Mouse (Mus musculus) monocyte, adult 5-6 weeks (primary cell): Measurements from ENCODE around the gene Znhit3. TPM values are rescaled to one million over a fixed set of nuclear protein-coding genes. Genes with fewer than 3 reads are reported as not detected.

ENCODE experiments used
- ATAC-seq: fragments of 153-309, 156-312 bp; replicated peaks from 2 replicates; pipeline ENCODE4 v1.8.0; 2017; ENCODE audit warnings: mild to moderate bottlenecking; ENCODE audit not compliant: low TSS enrichment, insufficient number of reproducible peaks, severe bottlenecking, poor library complexity, low FRiP score
- total RNA-seq: library from RNA; stranded (forward); fragments of 200-1000, 200-491, 200-594 nt; gene quantifications from 3 replicates; pipeline ENCODE4 v1.2.3, GENCODE M21; 2017

Gene Znhit3
- 8.6 to 18.2 TPM (median 17.8 TPM) in 3 replicates for total RNA-seq

DNA sequence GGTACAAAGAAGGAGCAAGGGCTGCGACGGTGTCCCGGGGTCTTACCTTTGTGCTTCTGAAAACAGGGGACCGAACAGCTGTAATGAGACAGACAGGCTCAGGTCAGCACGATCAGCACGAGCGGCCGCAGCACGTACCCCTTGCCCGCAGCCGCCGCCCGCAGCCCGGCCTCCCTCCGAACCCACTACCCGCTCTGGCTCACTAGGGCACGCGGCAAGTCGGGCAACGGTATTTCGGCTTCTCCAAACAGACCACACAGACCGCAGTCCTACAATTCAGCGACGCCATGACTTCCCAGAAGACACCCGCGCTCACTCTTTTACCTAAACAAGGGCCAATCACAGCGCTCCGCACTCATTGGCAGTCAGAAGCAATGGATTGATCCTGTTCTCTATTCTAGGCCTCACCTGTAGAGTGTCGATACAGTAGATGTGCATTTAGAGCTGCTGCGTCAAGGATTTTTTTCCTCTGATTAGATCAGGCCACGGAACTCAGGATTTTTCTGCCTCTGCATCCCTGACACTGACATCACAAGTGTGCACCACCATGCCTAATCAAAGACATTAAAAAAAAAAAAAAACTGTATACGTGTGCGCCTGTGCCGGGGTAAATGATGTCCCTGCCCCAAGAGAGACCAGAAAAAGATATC, at the start of gene Znhit3:
Gene Znhit3 (minus strand): TSS at position 314 of the 650 bp plus-strand sequence.
- peak; percentile 95 for ATAC-seq

DNA sequence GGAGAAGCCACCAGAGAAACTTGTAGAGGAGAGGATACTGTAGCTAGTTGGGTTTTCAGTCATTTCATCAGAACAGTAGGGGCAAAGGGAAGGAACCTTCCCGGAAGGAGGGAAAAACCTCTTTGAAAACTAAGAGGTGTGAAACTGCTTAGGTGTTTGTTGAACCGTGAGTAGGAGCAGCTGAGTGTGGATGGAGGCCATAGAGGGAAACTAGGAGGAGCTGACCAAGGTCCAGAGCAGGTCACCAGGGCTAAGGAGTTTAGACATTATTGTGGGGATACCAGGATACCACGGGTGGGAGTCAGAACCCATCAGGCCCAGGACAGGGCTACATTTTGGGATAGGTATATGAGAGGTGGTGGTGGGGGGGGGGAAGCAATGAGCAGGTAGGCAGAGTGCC, 47.4 kb upstream of the Znhit3 start:
- no peak for ATAC-seq

DNA sequence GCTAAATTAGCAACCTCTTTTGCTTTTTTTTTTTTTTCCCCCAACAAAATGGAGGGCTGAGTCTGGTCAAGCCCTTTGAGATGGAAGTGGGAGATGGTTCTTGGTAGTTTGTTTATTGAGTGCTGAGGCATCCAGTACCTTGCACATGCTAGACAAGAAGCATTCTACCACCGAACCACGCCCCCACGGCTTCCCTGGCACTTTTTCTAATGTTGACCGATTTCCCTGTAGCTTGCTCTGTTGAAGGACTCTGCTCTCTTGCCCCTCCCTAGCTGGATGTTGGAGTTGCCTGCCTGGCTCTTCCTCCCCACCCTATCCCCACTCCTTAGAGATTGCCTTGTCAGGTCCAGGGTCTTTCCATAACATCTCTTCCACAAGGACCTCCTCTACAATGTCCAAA, 46.4 kb upstream of the Znhit3 start:
- no peak for ATAC-seq

DNA sequence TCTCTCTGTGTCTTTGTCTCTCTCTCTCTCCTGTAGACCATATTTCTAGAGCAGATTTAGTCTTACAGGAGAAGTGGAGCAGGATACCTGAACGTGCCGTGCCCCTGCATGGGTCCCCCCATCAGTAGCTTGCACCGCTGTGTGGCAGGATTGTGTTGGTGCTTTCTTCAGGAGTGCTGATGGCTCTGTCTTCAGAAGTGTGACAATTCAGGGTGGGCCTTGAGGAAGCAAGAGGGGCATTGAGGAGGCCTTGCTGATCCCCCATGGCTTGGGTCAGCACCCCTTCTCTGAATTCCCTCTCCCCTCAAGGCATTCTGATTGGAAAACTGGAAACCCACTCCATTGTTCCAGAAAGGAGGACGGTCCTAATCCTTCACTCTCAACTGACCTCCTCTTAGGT, 45.4 kb upstream of the Znhit3 start:
- no peak for ATAC-seq

DNA sequence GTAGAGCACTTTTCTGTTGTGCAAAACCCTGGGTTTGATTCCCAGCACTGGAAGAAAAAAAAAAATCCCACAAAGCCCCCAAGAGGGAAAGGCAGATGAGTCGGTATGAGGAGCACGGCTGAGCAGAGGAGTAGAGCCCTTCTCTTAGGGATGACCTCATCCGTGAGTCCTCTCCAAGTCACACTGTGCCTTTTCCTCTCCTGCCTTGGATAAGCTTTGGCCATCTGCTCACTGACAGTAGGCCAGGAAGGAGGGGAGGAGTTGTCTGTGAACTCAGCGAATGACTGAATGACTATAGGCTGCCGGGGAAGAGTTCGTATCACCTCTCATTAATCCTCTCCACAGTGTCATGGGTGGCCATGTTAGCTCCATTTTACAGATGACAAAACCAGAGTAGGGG, 44.6 kb upstream of the Znhit3 start:
- ATAC-seq: no peak

DNA sequence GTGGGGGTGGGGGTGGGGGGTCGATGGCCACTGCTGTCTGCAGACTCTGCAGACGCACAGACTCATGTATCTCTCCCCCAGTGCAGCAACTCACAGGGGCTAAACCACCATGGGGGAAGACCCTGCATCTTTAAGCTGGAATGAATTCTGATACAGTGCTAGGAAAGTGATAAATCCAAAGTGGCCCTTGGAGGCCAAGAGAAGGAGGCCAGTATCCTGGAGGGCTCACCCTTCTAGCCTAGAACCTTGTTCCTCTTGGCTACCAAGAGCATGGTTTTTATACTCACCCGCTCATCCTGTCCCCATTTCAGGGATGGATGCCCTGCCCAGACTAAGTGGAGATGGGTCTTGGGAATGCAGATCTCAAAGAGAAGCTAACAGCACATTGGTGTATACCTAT, 44.1 kb upstream of the Znhit3 start:
- no peak for ATAC-seq

DNA sequence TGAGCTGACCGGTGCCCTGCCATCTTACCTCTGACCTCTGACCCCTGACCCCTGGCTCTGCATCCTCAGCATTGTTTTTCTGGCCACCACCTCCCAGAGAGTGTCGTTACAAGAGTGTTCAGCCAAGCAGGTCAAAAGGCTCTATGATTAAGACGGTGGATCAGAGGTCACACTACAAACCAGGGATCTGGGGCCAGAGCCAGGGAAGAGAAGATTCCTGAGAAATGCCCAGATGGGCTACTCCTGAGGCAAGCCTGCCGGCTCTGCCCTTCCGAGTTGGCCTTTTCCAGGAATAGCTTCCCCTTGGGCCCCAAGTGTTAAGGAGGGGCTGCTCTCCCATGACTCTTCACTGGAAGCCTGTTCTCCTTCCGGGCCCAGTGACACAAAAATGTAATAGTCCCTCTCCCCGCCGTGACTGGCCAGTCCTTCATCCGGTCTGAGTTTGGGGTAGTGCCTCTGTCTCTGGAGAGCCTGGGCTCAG, 43.6 kb upstream of the Znhit3 start:
- ATAC-seq: no peak

DNA sequence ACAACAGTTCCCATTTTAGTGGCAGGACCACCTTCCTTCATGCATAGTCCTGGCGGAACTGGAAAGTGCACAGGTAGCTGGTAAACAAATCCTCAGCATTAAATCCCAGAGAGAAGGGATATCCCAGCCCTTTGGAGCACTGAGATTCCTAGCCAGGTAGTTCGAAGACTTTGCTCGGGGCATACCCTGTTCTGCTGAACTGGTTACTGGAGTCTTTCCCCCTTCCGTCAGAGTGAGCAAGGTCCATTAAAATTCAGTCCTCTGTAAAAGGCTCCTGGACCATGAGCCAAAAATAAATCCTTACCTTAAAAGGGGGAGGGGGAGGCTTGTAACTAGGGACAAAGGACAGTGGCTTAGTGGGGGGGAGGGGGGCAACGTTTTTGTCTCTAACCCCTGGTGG, 43.0 kb upstream of the Znhit3 start:
- no peak for ATAC-seq

DNA sequence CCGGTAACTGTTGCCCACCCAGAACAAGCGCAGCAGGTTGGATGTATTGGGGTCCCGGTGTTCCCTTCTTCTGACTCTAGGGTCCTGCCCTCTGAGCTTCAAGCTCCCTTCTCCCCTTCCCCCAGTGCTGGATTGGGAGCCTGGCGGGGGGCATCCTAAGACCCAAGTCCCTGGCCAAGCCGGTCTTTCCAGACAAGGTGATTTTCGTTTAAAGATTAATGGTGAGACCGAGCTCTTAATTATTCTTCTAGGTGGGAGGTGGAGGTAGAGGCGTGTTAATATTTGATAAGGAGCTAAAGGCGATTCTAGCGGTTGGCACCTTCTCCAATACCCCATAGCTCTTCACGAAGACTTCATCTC, 42.1 kb upstream of the Znhit3 start:
- ATAC-seq: no peak

DNA sequence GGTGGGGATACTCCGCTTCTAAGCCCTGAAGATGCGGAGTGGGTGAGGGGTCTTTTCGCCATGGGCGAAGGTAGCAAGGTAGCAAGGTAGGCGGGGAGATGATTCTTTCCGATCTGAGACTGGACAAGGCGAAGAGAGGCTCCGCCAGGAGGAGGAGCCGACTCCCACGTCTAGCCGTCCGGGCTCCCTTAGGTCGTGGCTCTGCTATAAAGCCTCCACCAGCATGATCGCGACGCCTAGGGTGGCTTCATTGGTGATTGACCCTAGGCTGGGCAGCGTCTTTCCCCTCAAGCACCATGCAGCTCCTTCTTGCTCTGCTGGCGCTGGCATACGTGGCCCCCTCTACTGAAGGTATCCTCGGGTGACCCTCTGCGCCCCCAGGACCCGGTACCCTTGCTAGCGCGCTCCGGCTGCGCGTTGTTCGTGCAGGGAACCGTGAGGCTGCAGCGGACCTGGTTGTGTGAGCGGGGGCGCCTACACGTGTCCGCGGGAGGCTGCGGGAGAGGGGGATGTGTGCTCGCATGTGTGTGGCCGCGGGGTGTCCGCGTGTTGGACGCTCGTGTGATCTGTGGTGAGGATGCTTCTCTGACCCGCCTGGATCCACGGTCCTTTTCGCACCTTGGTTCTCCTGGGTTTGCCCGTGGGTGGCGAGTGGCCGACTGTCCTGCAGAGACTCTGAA, 41.6 kb upstream of the Znhit3 start, which contains the start of gene Car4:
Gene Car4 (plus strand): TSS at position 196 of the 680 bp plus-strand sequence.
- no peak; the same call in 1 of the 2 replicates for ATAC-seq

DNA sequence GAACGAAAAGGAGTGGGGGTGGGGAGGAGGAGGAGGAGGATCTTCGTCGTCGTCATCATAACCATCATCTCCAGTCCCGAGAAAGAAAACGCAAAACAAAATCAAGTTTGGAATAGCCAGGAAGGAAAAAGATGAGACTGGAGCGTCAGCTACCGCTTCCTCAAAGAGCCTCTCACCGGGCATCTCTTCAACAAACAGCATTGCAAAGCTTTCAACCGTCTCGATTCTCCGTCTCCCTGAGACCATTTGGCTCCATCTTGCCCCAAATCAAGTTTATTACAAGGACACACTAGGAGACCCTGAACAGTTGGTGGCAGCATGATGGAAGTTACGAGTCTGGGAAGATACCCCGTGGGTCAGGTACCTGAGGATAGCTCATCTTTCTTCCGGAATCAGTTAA, 41.0 kb upstream of the Znhit3 start:
- no peak for ATAC-seq

DNA sequence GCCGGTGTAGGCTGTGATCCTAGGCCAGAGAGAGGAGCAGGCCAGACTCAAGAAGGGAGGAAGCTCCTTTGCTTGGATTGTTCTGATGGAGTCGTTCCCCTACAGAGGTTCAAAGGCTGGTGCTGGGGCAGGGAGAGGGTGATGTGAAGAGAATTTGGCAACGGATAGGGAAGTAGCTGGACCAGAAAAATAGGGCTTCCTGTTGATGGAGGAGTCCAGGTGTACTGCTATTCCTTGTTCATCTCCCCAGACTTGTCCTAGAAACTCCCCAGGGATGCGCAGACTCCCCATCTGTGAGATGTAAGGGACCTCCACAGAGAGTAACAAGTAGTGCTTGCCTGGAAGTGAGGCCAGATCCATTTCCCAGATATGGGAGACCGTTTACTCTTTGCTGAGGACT, 40.2 kb upstream of the Znhit3 start:
- no peak for ATAC-seq

DNA sequence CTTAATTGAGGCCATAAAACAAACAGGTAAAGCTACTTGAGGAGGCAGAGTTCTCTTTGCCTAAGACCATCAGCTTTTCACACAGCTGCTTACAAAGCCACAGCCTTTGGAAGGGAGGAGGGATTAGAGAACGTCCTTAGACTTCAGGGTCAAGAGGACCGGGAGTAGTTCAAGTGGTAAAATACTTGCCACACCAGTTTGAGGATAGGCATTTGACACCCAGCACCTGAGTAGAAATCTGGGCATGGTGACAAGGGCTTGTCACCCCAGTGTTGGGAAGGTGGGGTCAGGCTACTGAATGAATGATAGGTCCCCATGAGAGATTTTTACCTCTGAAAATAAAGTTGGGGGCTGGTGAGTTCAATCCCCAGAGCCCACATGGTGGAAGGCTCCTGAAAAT, 36.4 kb upstream of the Znhit3 start:
- no peak for ATAC-seq

DNA sequence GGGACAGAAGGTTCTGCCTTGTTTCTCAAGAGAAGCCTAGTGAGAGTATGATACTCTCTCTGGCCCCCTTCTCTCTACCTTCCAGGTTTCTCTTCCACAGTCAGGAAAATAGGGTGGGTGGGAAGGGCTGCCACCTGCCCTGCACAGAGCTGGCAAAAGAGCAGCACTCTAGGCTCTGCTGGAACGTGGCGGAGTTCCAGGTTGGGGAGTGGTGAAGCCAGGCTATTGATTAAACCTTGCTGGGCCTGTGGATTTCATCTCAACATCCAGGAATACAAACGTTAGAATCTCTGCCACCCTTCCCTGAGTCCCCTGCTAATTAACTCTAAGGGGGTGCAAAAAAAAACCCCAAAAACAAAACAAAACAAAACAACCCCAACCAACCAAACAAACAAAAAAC, 32.4 kb upstream of the Znhit3 start:
- no peak for ATAC-seq

DNA sequence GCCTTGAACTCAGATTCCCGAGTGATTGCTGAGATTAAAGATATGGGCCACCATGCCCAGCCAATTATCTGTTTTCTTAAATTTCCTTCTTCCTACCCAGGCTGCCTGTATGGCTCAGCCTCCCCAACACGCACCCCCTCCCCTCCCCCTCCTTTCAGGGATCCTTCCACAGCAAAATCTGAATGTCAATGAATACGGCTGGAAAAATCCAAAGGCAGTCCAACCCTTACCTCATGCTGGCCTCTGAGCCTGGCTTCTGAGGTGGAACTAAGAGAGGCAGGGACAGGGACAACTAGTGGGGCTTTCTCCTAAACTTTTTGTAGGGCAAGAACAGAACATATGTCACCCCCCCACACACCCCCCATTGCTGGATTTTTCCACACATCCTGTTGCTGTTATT, 31.9 kb upstream of the Znhit3 start:
- no peak for ATAC-seq

DNA sequence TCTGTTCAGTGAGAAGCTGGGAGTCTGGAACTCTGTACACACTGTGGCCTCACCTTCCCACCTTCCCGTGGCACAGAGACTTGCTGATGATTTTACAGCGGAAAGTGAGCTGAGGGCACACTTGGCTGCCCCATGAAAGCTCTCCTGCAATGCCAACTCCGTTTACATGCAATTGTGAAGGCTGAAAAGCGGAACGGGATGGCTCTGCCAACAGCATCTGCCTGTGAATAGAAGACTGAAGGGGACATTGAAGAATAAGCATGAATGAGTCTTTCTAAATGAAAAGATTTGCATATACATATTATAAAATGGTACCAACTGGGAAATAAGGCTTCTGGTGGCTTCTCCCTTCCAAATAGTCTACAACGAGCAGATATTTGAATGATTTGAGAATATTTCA, 31.0 kb upstream of the Znhit3 start:
- no peak for ATAC-seq

DNA sequence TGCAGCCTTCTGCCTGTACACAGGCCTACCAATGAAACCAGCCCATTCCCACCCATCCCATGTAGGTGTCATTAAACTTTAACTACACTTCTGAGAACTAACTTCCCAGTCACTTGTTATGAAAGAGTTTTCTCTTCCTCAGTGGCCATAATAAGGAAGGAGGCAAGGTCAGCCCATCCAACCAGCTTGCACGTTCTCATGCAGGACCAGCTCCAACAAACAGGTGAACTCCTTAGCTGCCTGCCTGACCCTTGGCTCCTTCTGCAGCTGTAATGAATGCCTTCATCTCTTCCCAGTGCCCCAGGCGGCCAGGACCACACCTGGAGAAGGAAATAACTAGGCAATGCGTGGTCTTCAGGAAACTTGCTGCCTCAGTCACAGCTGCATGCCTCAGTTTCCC, 29.7 kb upstream of the Znhit3 start:
- ATAC-seq: no peak

DNA sequence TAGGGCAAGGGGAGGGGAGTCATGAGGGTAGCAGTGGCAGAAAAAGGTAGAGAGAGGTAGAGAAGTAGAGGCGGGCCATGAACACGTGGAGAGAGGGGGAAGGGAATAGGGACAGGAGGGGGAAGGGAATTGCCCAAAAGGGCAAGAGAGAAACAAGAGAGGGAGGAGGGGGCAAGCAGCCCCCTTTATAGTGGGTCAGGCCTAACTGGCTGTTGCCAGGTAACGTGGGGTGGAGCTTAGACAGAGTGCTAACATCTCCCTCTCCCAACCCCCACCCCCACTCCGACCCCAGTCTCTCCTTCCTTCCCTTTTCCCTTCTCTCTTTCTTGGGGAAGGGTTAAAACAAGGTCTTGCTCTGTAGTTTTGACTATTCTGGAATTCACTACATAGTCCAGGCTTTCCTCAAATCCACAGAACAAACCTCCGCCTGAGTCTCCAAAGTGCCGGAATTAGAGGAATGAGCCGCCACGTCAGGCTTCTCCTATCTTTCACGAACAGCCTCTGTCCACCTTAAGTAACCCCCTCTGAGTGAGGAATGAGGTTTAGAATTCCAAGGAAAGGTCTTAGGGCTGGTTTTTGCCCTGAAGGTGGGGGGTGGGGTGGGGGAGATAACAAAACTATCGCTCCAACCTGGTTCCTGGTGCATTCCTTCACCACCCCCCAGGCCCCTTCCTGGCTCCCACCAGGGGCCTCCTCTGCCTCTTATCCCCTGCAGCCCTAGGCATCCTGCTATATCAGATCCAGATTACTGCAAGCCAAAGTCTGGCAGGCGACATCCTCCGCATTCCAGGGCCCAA, 28.7 kb upstream of the Znhit3 start:
- ATAC-seq: no peak

DNA sequence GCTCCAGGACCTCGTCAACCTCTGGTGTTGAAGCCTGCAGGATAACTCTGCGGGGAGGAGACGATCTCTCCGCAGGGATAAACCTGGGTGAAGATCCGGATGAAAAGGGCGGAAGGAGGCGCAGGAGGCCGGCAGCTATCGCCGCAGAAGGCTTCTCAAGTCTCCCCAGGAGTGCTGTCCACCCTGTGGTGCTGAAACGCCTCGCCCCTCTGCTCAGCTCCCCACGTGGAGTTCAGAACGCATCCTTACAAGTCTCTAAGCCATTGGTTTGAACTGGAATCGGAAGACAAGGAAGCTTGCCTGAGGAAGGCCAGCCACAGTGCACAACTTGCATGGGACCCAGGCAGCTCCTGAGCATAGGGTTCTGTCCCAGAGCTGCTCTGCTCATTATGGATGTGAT, 27.8 kb upstream of the Znhit3 start:
- no peak for ATAC-seq

DNA sequence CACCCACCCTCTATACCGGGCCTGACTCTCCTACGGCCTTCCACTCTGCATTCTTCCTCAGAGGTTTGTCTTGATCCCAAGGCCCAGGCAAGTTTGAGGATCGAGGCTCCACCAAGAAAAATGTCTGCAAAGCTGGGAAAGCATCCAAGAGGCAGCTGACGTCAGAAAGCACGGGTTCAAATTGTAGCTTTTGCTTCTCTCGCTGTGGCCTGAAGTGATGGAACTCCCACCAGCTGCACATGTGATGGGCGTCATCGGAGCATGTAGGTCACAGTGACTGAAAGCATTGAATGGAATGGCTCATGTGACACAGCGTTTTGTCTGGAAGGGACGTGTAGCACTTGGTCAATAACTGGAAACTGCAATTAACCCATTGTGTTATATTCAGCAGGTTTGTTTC, 24.0 kb upstream of the Znhit3 start:
- ATAC-seq: no peak
